Mouse (Mus musculus): ENCODE results near the gene Cdk2.

Cdk2 gene

DNA sequence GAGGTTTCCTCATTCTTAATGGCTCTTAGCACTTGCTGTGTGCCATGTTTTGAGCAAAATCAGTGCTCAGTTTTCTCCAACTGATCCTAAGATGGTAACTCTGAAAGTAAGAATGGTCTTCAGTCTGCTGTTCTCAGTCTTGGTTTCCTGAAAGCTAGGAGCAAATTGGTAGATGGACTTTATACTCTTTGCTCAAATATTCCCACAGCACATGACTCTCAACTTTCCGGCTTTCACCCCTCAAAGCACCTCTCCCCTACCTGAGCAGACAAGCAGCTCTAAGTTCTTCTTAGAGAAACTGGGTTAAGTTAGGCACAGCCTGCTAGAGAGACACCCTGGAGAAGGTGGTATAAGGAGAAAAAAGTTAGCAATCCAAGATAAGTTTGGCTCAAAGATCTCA is 48.1 kb downstream of the Cdk2 start:
- no peak for DNase-seq (ENCODE audit: low read depth, low spot score)

DNA sequence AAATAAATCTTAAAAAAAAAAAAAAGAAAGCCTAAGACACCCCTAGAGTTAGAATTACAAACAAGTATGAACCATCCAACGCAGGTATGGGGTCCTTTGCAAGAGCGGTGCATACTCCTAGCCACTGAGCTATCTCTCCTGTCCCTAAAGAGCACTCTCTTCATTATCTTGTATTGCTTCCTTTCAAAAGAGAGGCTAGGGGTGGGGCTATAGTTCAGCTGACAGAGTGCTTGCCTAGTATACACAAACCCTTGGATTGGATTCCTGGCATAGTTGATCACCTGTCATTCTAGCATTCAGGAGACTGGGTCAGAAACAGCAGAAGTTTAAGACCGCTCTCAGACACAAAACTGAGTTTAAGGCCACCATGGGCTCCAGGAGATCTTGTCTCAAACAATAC is 49.6 kb downstream of the Cdk2 start:
- no peak for DNase-seq (ENCODE audit: low read depth, low spot score)

DNA sequence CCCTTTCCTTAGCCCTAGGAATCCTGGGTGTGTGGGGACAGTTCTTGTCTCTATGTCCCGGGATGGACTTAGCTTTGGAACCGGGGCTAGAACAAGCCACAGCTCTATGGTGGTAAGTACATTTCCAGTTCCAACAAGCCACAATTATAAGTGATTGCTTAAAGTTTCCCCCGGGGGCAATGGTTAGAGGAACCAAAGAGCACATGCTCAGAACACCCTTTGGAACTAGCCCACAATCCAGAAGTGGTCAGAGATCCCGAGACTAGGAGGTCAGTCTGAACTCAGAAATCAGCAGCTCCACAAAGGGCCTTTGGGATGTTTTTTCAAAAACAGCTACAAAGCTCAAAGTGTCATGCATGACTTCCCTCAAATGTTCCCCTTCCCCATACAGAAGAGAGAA is 51.0 kb downstream of the Cdk2 start:
- DNase-seq (ENCODE audit: low read depth, low spot score): no peak
